Mouse (Mus musculus): Measurements from ENCODE around the gene Mrfap1.

Gene Mrfap1

DNA sequence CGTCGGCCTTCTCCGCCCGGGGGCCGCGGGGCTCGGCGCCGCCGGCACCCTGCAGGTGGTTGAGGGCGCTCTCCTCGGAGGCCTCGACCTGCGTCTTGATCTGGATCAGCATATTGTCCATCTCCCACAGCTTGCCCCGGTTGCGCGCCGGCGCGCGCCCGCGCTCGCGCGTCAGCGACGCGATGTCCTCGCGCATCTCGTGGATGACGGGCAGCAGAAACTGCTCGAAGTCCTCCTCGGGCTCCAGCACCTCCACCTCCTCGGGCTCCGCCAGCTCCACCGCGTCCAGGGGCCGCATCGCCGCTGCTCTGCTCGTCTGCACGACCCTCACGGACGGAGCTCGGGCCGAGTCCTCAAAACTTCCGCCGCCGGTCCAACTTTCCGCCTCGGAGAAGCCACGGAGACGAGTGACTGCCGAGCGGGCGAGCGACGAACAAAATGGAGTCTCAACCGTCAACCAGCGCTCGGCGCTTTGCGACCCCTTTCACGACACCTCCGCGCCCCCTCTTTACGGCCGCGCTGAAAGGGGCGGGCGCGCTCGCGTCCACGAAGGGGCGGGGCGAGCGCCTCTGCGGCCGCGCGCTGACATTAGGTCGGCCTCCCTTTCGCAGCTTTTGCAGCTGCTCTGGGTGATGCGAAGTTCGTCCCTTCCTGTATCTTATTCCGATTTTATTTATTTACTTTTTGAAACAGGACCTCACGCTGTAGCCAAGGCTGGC lies at the start of gene Mrfap1:
TSS of gene Mrfap1 (minus strand) at position 477 of the 719 bp plus-strand sequence.
- DNase-seq = peak; percentile 97

DNA sequence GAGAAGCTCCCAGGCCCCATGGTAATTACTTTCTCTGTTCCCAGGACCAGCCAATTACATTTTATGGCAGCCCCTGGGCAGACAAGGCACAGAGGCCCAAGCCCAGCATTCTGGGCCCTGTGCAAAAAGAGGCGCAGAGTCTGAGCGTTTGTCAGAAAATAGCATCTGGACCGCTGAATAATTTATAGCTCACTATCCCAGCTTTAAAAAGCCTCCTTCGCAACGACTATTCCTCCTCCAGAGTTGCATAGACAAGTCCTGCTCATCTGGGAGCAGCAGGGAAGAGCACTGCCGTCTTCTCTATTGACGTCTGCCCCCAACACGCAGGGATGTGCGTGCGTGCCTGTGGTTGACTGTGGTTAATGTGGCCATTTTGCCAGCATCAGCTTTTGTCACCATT lies 47.9 kb upstream of the Mrfap1 start:
- DNase-seq = no peak

- DNase-seq = no peak
These were observed 45.1 kb upstream of the Mrfap1 start for GRCm38 (mm10) chr5:36841701-36842100.

DNA sequence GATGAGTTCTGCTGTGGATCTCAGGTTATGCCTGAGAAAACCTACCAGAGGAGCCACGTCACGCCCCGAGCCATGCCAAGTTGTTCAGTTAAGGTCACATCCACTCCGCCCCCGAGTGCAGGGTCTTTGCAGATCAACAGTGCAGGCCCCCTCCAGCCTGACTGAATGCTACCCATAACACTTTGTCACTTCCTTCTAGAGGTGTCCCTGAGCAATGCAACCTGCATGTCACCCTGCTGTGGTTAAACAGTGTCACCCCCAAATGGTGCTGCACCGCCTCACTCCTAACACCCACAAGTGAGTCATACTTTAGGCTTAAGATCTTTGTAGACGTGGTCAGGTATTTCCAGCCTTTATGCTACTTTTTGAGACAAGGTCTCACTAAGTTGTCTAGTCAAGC lies 43.5 kb upstream of the Mrfap1 start:
- no peak for DNase-seq

DNA sequence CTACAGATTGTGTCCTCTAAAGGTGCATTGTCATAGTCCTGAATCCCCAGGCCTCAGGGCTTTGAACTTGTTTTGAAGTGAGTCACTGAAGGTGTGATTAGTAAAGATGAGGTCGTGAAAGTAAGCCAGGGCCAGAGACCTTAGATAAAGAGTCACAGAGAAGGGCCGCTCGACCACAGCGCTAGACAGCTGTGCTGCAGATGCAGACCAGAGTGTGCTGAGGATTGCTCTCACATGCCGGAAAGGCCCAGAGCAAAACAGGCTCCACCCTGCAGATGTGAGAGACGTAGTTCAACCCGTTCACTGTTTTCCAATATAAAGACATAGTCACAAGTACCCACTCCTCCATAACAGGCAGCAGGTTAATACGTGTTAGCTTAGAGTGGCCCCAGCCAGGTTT lies 43.0 kb upstream of the Mrfap1 start:
- no peak for DNase-seq

DNA sequence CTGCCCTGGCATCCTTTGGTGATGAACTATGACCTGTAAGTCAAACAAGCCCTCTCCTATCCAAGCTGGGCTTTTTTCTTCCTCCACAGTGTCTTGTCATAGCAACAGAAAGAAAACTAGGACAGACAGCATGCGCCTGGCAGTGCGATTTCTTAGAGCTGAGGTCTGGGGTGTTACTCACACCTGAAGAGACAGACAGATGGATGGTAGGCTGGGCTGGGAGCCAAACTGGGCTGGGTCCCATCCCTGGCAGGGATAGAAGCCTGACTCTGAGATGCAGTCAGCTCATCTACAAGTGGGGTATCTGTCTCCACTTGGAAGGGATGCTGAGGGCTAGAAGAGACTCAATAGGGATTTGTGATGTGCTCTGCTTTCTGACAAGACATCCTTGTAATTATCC lies 42.5 kb upstream of the Mrfap1 start:
- DNase-seq = no peak

DNA sequence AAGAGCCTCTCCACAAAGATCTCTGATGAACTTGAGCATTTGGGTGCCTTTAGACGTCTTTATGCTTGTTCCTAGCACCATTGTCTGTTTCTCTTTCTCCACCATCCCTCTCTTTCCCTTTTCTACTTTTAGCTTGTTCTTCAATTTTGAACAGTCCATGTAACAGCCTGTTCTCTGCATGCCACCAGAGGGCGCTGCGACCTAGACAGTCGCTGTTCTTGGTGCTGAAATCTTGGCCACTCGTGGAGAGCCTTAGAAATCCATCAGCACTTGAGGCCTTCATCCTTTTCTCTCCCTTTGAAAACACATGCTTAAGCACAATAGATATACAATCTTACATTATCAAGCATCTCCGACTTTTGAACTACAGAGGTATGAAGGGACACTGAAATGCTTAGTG lies 39.4 kb upstream of the Mrfap1 start:
- DNase-seq = peak; percentile 88

- DNase-seq = no peak
These were observed 34.7 kb upstream of the Mrfap1 start for GRCm38 (mm10) chr5:36831272-36831671.

GRCm38 (mm10) chr5:36829913-36830879 lies 33.6 kb upstream of the Mrfap1 start, which contains the start of gene Man2b2:
TSS of gene Man2b2 (minus strand) at chr5:36830653.
- DNase-seq = peak; percentile 97

- DNase-seq = no peak
These were observed 32.5 kb upstream of the Mrfap1 start for GRCm38 (mm10) chr5:36829098-36829497.

- DNase-seq = no peak
These were observed 26.3 kb upstream of the Mrfap1 start for GRCm38 (mm10) chr5:36822907-36823306.

GRCm38 (mm10) chr5:36820142-36820541 lies 23.6 kb upstream of the Mrfap1 start:
- DNase-seq = peak; percentile 81

DNA sequence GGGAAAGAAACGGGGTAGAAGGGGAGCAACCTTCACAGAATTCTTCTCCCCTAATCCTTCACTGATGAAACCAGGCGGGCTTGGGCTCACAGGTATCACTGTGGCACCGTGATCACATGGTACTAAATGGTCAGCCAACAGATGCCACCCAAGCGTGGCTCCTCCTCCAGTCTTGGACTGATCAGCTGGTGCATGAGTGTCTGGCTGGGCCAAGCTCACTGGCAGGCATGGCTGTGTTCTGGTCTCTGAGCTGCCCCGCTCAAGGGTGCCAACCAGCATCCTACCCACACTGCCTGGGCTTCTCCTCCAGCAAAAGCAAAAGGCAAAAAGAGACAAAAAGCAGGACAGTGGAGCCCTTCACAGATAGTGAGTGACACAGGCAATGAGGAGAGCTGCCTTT lies 23.2 kb upstream of the Mrfap1 start:
- no peak for DNase-seq

DNA sequence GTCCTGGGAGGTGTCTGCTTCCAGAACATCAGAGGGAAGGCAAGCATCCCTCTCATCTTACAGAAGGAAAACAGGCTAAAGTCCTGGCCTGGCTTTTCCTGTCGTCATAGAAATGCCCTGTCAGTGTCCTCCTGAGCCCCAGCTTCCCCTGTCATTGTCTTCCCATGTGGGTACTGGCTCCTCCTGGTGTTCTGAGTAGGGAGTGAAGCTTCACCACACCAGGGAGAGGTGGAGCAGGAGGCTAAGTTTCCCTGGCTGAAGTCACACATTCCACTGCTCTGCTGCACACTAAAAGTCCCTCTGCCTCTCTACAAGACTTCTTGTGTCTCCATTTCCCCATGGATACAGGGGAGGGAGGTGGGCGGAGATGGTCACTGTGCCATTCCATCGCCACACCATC lies 21.2 kb upstream of the Mrfap1 start:
- no peak for DNase-seq

GRCm38 (mm10) chr5:36814554-36814953 lies 18.0 kb upstream of the Mrfap1 start:
- peak; percentile 47 for DNase-seq

GRCm38 (mm10) chr5:36811413-36811812 lies 14.8 kb upstream of the Mrfap1 start:
- peak; percentile 75 for DNase-seq

- DNase-seq = no peak
These were observed 14.1 kb upstream of the Mrfap1 start for GRCm38 (mm10) chr5:36810634-36811033.

- no peak for DNase-seq
These were observed 12.6 kb upstream of the Mrfap1 start for GRCm38 (mm10) chr5:36809123-36809522.

- no peak for DNase-seq
These were observed 10.5 kb upstream of the Mrfap1 start for GRCm38 (mm10) chr5:36807106-36807505.

DNA sequence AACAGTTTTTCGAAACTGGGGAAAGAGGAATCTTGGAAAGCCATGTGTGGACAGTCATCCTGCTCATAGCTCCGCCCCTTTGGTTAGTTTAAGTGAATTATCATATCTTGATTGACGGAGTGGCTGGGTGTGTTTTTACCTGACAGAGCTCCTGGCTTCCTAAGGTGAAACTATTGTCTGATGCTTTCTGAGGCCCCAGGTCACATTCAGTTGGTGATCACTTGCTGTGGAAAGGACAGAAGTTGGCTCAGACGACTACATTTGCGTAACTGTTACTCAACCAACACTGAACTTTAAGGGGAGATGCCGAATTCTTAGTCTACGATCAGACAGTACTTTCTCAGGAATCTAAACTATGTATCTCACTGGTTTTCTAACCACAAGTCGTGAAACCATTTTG lies 719 bp upstream of the Mrfap1 start:
- no peak for DNase-seq

- peak; percentile 76 for DNase-seq
These were observed 801 bp downstream of the Mrfap1 start for GRCm38 (mm10) chr5:36795647-36796295.

DNA sequence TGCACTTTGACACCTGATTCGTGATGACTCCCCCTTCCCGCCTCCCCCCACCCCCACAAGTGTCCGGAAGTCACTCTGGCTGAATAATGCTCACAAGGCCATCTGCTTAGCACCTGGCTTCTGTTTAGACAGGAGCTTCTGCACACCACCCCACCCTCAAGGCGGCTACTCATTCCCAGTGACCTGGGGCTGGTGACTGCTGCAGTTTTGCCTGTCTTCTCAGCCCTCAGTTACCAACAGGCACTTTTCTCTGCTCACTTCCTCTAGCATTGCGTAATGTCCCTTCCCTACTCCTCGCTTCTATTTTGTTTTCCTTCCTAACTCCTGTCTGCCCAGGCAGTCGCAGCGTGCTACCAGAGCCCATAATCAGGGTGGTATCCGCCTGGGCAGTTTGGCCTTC lies 4.7 kb downstream of the Mrfap1 start:
- DNase-seq = no peak

DNA sequence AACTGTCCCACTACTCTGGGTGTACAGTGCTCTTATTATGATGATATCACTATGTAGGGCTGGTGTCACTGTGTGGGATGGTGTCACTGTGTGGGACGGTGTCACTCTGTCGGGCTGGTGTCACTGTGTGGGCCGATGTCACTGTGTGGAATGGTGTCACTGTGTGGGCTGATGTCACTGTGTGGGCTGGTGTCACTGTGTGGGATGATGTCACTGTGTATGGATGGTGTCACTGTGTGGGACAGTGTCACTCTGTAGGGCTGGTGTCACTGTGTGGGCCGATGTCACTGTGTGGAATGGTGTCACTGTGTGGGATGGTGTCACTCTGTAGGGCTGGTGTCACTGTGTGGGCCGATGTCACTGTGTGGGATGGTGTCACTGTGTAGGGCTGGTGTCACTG lies 10.5 kb downstream of the Mrfap1 start:
- DNase-seq = no peak

Data from thymus, postnatal 4 days (tissue).